Mouse (Mus musculus): ENCODE results near the gene Ace3.

DNA sequence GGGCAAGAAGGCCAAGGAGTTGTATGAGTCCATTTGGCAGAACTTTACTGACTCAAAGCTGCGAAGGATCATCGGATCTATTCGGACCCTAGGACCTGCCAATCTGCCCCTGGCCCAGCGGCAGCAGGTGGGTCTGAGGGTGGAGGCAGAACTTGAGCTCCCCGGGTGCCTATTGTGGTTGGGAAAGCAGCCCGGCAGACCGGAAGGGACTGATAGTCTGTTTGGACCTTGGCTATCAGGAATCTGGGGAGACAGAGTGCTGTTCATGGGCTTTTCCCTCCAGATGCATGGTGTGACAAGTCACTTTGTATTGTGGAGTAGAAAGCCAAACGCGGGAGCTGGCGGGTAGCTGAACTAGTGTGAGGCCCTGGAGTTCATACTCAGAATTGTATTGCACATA, 25.5 kb upstream of the Ace3 start:
- no peak for TF ChIP-seq CTCF (IDR thresholded peaks at IDR 0.05; ENCODE audit: low read depth)
- no peak for TF ChIP-seq EP300 (IDR thresholded peaks at IDR 0.05; ENCODE audit: low read depth)

Measured in liver, postnatal 0 days (tissue).